Mouse (Mus musculus): ENCODE measurements around the gene Plekhg3. TPM values are rescaled to one million over a fixed set of nuclear protein-coding genes. Genes with fewer than 3 reads are reported as not detected.

Gene Plekhg3
- polyA plus RNA-seq (2015; fragmentation: Nextera tagmentation; extraction: Ambion mirVana) = 2.1 and 2.9 TPM in 2 replicates

DNA sequence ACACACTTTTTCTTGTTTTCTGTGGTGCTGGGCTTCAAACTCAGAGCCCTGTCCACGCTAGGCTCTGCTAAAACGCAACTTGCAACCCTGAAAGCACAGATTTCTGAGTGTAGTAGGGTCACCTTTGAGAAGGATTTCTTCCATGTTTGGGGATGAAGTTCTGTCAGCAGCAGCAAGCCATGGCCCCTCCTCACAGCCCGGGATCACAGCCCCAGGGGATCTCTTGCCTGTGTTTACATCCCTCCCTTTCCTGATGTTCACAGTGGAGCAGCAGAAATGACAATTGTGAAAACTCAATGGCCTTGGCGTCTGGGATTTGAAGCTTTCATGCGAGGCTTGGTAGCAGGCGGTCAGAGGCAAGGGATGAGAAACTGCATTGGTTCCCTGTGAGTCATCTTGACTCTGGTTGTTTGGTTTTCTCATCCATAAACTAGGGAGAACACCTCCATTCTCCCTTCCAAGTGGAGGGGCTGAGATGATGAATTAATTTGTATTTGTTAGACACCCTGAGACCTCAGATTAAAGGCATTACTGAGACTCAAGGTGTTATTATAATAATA is at the start of gene Plekhg3:
Gene Plekhg3, plus strand, starts transcription at position 312 of the 560 bp plus-strand sequence.
- H3K4me2 ChIP-seq (replicated peaks; ENCODE audit: low read depth, low read length) = no peak within 1 kb of the TSS
- H3K36me3 ChIP-seq (ENCODE audit: insufficient read depth, low read length) = no peaks in the 10 kb centered on the region
- no peak within 1 kb of the TSS for H3K4me3 ChIP-seq (ENCODE audit: low read depth, low read length)
- H3K9me3 ChIP-seq (ENCODE audit: low read length) = no peaks in the 10 kb centered on the region
- WGBS = 60% methylated on average over 6 of the region's 6 CpGs
- no peak within 1 kb of the TSS for H3K27ac ChIP-seq (ENCODE audit: low read length)
- no peak for DNase-seq (ENCODE audit: low spot score)
- no peak for ATAC-seq
- TF ChIP-seq EP300 (IDR thresholded peaks at IDR 0.05) = no peak
- TF ChIP-seq CTCF (IDR thresholded peaks at IDR 0.05) = no peak
- no peak within 1 kb of the TSS for H3K9ac ChIP-seq (replicated peaks; ENCODE audit: low read depth)
- peaks cover 13% of the 10 kb centered on the region for H3K4me1 ChIP-seq (ENCODE audit: insufficient read depth, low read depth, low read length)
- H3K27me3 ChIP-seq (replicated peaks; ENCODE audit: insufficient read depth, low read length) = peaks cover 22% of the 10 kb centered on the region

DNA sequence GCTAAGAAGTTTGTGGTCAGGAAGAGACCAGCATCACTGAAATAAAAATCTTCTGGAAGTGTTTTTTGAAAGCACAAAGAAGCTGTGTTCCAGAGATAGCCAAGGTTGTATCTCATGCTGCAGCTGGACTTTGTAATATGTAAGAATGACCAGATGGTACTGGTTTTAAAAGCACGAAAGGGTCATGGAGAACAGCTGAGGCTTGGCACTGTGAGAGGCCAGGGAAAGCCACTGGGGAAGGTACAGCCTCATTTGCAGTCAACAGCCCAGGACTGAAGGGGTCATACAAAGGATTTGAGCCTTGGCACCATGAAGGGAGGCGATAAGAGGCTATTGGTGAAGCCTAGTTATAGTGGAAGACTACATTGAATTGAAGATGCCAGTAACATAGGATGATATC is 48.2 kb upstream of the Plekhg3 start:
- Histone ChIP-seq H3K4me2 (replicated peaks; ENCODE audit: low read depth, low read length) (no peak overlapping the region), H3K27ac (ENCODE audit: low read length) (no peak overlapping the region), H3K9ac (replicated peaks; ENCODE audit: low read depth) (no peak overlapping the region), H3K27me3 (replicated peaks; ENCODE audit: insufficient read depth, low read length) (no peaks in the 10 kb centered on the region), H3K4me3 (ENCODE audit: low read depth, low read length) (no peak overlapping the region), H3K36me3 (ENCODE audit: insufficient read depth, low read length) (no peaks in the 10 kb centered on the region), H3K4me1 (ENCODE audit: insufficient read depth, low read depth, low read length) (peaks cover 9% of the 10 kb centered on the region; the same call in 1 of the 2 replicates), H3K9me3 (ENCODE audit: low read length) (no peaks in the 10 kb centered on the region)
- DNase-seq (ENCODE audit: low spot score) (no peak), ATAC-seq (no peak)
- no peak for TF ChIP-seq CTCF (IDR thresholded peaks at IDR 0.05)
- TF ChIP-seq EP300 (IDR thresholded peaks at IDR 0.05) = no peak
- 85% methylated on average over 2 of the region's 2 CpGs for WGBS

DNA sequence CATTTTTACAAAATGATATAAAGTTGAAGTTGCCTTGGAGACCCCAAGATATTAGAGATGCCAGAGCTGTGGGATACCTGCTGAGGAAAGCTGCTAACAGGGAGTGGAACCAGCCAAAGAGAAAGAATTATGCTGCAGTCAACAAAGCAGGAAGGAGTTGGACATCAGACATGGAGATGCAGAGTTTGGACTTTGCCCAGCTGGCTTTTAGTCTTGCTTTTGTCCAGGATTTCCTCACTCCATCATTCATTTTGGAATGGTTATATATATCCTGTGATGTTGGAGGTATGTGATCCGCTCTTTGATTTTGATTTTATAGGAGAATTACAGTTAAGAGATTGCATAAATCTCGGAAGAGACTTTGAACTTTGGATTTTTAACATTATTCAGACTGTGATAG is 47.7 kb upstream of the Plekhg3 start:
- TF ChIP-seq CTCF (IDR thresholded peaks at IDR 0.05) (no peak), EP300 (IDR thresholded peaks at IDR 0.05) (no peak)
- Histone ChIP-seq H3K27ac (ENCODE audit: low read length) (no peak overlapping the region), H3K36me3 (ENCODE audit: insufficient read depth, low read length) (no peaks in the 10 kb centered on the region), H3K9me3 (ENCODE audit: low read length) (no peaks in the 10 kb centered on the region), H3K4me1 (ENCODE audit: insufficient read depth, low read depth, low read length) (peaks cover 9% of the 10 kb centered on the region; the same call in 1 of the 2 replicates), H3K27me3 (replicated peaks; ENCODE audit: insufficient read depth, low read length) (no peaks in the 10 kb centered on the region), H3K4me2 (replicated peaks; ENCODE audit: low read depth, low read length) (no peak overlapping the region), H3K4me3 (ENCODE audit: low read depth, low read length) (no peak overlapping the region), H3K9ac (replicated peaks; ENCODE audit: low read depth) (no peak overlapping the region)
- ATAC-seq (no peak), DNase-seq (ENCODE audit: low spot score) (no peak)
- 67% methylated on average over 2 of the region's 2 CpGs for WGBS

DNA sequence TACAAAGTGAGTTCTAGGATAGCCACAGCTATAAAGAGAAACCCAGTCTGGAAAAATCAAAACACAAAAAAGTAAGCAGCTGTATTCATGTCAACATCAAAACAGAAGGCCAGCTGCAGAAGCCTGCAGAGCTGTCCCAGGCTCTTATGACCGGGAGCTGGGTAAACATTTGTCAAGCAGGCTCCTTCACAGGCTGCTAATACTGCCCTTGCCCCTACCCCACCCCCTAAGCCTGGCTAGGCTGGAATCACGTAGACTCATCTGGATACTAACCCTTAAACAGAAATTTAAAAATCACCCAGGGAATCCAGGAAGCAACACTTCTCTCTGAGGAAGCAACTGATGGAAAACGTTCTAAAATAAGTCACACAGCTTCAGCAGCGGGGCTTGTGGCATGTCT is 45.8 kb upstream of the Plekhg3 start:
- Histone ChIP-seq H3K9ac (replicated peaks; ENCODE audit: low read depth) (no peak overlapping the region), H3K27ac (ENCODE audit: low read length) (no peak overlapping the region), H3K27me3 (replicated peaks; ENCODE audit: insufficient read depth, low read length) (no peaks in the 10 kb centered on the region), H3K4me2 (replicated peaks; ENCODE audit: low read depth, low read length) (no peak overlapping the region), H3K4me3 (ENCODE audit: low read depth, low read length) (no peak overlapping the region), H3K4me1 (ENCODE audit: insufficient read depth, low read depth, low read length) (peaks cover 6% of the 10 kb centered on the region; the same call in 1 of the 2 replicates), H3K36me3 (ENCODE audit: insufficient read depth, low read length) (no peaks in the 10 kb centered on the region), H3K9me3 (ENCODE audit: low read length) (no peaks in the 10 kb centered on the region)
- 16% methylated on average over 4 of the region's 4 CpGs for WGBS
- ATAC-seq = 0 out of 2 replicates have a peak, but pooled peaks have one; percentile 43
- DNase-seq (ENCODE audit: low spot score) = no peak
- TF ChIP-seq CTCF (IDR thresholded peaks at IDR 0.05) = no peak
- TF ChIP-seq EP300 (IDR thresholded peaks at IDR 0.05) = no peak

DNA sequence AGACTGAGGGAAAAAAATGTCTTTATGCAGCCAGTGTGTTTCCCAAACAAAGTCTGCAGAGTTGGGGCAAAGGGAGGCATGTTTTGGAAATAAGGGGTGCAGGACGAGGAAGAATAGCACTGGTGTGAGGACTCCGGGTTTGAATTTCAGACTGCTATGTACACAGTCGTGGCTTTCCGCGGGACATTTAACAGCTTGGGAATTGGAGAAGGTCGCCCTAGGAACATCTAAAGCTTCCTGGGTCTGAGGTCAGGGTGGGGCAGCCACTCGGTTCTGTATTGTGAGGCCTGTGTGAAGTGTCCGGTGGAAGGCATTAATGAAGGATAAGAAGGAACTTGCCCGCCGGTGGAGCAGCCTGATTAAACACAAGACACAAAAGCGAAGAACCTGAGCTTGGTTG is 45.3 kb upstream of the Plekhg3 start:
- H3K9ac ChIP-seq (replicated peaks; ENCODE audit: low read depth) = no peak overlapping the region
- no peak overlapping the region for H3K4me2 ChIP-seq (replicated peaks; ENCODE audit: low read depth, low read length)
- TF ChIP-seq EP300 (IDR thresholded peaks at IDR 0.05) (no peak), CTCF (IDR thresholded peaks at IDR 0.05) (no peak)
- H3K9me3 ChIP-seq (ENCODE audit: low read length) = no peaks in the 10 kb centered on the region
- H3K27me3 ChIP-seq (replicated peaks; ENCODE audit: insufficient read depth, low read length) = no peaks in the 10 kb centered on the region
- H3K4me1 ChIP-seq (ENCODE audit: insufficient read depth, low read depth, low read length) = peaks cover 6% of the 10 kb centered on the region; the same call in 1 of the 2 replicates
- WGBS = 28% methylated on average over 11 of the region's 11 CpGs
- no peaks in the 10 kb centered on the region for H3K36me3 ChIP-seq (ENCODE audit: insufficient read depth, low read length)
- no peak overlapping the region for H3K4me3 ChIP-seq (ENCODE audit: low read depth, low read length)
- no peak for ATAC-seq
- H3K27ac ChIP-seq (ENCODE audit: low read length) = no peak overlapping the region
- no peak for DNase-seq (ENCODE audit: low spot score)

DNA sequence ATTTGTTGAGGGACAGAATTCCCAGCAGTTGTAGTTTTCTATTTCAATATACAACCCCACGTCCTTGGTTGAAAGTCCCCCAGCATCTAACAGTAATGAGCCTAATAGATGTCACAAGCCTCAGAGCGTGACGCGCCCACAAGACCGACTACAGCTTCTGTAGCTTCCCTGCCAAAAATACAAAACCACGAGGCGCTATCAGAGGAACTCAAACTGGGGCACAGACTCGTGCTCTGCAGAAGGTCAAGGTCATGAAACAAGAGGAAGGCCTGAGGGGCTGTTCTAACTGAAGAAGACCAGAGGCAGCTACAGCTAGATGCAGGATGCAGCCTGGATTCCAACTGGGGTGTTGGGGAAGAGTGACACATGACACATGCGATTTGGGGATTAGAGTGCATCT is 43.7 kb upstream of the Plekhg3 start:
- H3K9me3 ChIP-seq (ENCODE audit: low read length) = no peaks in the 10 kb centered on the region
- TF ChIP-seq CTCF (IDR thresholded peaks at IDR 0.05) (no peak), EP300 (IDR thresholded peaks at IDR 0.05) (no peak)
- no peak overlapping the region for H3K4me3 ChIP-seq (ENCODE audit: low read depth, low read length)
- no peak overlapping the region for H3K9ac ChIP-seq (replicated peaks; ENCODE audit: low read depth)
- H3K27ac ChIP-seq (ENCODE audit: low read length) = no peak overlapping the region
- H3K4me1 ChIP-seq (ENCODE audit: insufficient read depth, low read depth, low read length) = peaks cover 6% of the 10 kb centered on the region; the same call in 1 of the 2 replicates
- H3K4me2 ChIP-seq (replicated peaks; ENCODE audit: low read depth, low read length) = no peak overlapping the region
- ATAC-seq = peak; percentile 25; the same call in 1 of the 2 replicates
- no peaks in the 10 kb centered on the region for H3K36me3 ChIP-seq (ENCODE audit: insufficient read depth, low read length)
- DNase-seq (ENCODE audit: low spot score) = no peak
- 52% methylated on average over 9 of the region's 9 CpGs for WGBS
- H3K27me3 ChIP-seq (replicated peaks; ENCODE audit: insufficient read depth, low read length) = no peaks in the 10 kb centered on the region
